Mouse (Mus musculus) hindbrain, embryonic 14.5 days (tissue): ENCODE data around the gene Elmo3. TPM values are rescaled to one million over a fixed set of nuclear protein-coding genes. Genes with fewer than 3 reads are reported as not detected.
A peak's percentile ranks its signal among the peaks of the same experiment; 100 is the strongest.

Source experiments
- ATAC-seq: fragments of 200-750 bp; cut with Nextera tagmentation; 2 replicates; pipeline ENCODE4 v1.8.0; 2017; ENCODE audit warnings: moderate number of reproducible peaks, mild to moderate bottlenecking, moderate TSS enrichment, moderate library complexity; ENCODE audit not compliant: low FRiP score
- DNase-seq: peaks from one replicate; pipeline ENCODE4 v3.0.0-alpha.2; 2015; ENCODE audit warnings: low spot score
- H3K27ac ChIP-seq: fragments of 300-500 bp; sonication (generic); 2 replicates; pipeline ENCODE4 v1.5.1; 2014; ENCODE audit warnings: mild to moderate bottlenecking, moderate library complexity
- H3K27me3 ChIP-seq: fragments of 300-500 bp; sonication (generic); 2 replicates; pipeline ENCODE4 v1.6.1; 2014; ENCODE audit warnings: mild to moderate bottlenecking, low read length, mixed read lengths; ENCODE audit not compliant: control insufficient read depth, insufficient read depth
- H3K36me3 ChIP-seq: fragments of 300-500 bp; sonication (generic); replicated peaks from 2 replicates; pipeline ENCODE4 v1.6.1; 2014; ENCODE audit not compliant: control insufficient read depth, insufficient read depth
- H3K4me1 ChIP-seq: fragments of 300-500 bp; sonication (generic); replicated peaks from 2 replicates; pipeline ENCODE4 v1.6.1; 2014; ENCODE audit warnings: antibody characterized with exemption, low read length, mixed read lengths; ENCODE audit not compliant: control insufficient read depth, insufficient read depth
- H3K4me2 ChIP-seq: fragments of 300-500 bp; sonication (generic); replicated peaks from 2 replicates; pipeline ENCODE4 v1.6.1; 2014; ENCODE audit warnings: mild to moderate bottlenecking, moderate library complexity
- H3K4me3 ChIP-seq: fragments of 300-500 bp; sonication (generic); replicated peaks from 2 replicates; pipeline ENCODE4 v1.5.1; 2014; ENCODE audit warnings: mild to moderate bottlenecking, low read length
- H3K9ac ChIP-seq: fragments of 300-500 bp; sonication (generic); 2 replicates; pipeline ENCODE4 v1.6.1; 2014
- H3K9me3 ChIP-seq: fragments of 300-500 bp; sonication (generic); 2 replicates; pipeline ENCODE4 v1.6.1; 2016; ENCODE audit warnings: low read length; ENCODE audit not compliant: control insufficient read depth
- WGBS: fragments of 180-500 bp; shearing (Covaris S2); extraction: QIAGEN DNeasy Blood & Tissue Kit; methylation state at CpG from one replicate; pipeline ENCODE4 v1.1.7; 2014; 5-methylcytosine and 5-hydroxymethylcytosine counted together
- microRNA counts: library from miRNA; unstranded; fragments of <30 nt; microRNA quantifications from one replicate; lab custom pipeline; 2016
- microRNA-seq: library from miRNA; unstranded; fragments of <30 nt; microRNA quantifications from one replicate; pipeline ENCODE4, GENCODE M21; 2016
- polyA plus RNA-seq: library from polyadenylated mRNA; unstranded; fragments of >200 nt; fragmentation: Nextera tagmentation; extraction: Ambion mirVana; gene quantifications from 2 replicates; pipeline ENCODE4 v1.2.1, GENCODE M21; 2014

The Elmo3 gene
- polyA plus RNA-seq, 1 experiment from 2014 or later, result 1.6 TPM

DNA sequence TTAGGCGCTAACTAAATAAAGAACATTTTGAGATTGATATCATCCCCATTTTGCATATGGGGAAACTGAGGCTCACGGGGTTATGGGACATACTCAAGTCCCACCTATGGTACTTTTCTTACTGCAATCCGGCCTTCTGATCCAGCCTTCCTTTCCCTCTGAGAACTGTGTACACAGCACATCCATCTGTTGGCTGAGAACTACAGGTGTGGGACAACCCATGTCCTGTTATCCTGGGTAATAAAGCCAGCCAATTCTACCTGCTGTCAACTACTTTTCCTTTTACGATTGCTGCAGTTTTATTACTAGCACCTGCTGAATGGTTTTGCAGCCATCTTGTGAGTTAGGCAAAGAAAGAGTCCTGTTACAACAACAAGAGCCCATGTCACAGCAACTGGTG is 49.1 kb downstream of the Elmo3 start:
- Histone ChIP-seq H3K27me3 (no peaks in the 10 kb centered on the region), H3K9ac (no peak overlapping the region), H3K27ac (no peak overlapping the region), H3K36me3 (peaks cover 16% of the 10 kb centered on the region; the same call in 1 of the 2 replicates), H3K4me1 (peaks cover 5% of the 10 kb centered on the region; the same call in 1 of the 2 replicates), H3K4me2 (no peak overlapping the region), H3K4me3 (no peak overlapping the region), H3K9me3 (no peaks in the 10 kb centered on the region)
- WGBS, result 92% methylated on average over 4 of the region's 4 CpGs
- DNase-seq, result no peak
- no peak for ATAC-seq

DNA sequence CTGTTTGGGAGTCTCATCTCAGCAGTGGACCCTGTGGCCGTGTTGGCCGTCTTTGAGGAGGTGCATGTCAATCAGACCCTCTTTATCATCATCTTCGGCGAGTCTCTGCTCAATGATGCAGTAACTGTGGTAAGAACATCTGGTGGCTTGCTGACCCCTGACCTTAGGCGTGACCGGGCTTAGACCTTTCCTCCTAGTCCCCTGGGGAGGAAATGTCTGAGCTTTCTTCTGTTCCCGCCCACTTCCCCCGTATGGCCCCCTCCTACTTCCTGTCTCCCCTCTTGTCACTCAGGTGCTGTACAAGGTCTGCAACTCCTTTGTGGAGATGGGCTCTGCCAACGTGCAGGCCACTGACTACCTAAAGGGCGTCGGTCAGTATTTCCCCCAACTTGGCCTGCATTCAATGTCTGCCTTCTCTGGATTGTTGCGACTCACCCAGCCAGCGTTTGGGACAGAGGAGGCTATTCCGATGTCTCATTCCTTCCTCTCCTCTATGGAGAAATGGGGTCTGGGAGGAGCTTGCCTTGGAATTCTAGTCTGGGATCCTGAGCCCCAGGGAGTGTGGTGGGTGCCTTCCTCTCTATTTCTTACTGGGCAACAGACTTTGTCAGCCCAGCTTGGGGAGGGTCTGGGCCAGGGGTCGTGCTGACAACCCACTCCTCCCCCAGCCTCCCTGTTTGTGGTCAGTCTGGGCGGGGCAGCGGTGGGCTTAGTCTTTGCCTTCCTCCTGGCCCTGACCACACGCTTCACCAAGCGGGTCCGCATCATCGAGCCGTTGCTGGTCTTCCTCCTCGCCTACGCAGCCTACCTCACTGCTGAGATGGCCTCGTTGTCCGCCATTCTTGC is 50.0 kb downstream of the Elmo3 start:
- peaks cover 2% of the 10 kb centered on the region; the same call in 1 of the 2 replicates for H3K4me1 ChIP-seq
- no peak for ATAC-seq
- no peak overlapping the region for H3K27ac ChIP-seq
- H3K4me2 ChIP-seq, result no peak overlapping the region
- H3K9ac ChIP-seq, result no peak overlapping the region
- DNase-seq, result no peak
- peaks cover 16% of the 10 kb centered on the region; the same call in 1 of the 2 replicates for H3K36me3 ChIP-seq
- no peak overlapping the region for H3K4me3 ChIP-seq
- WGBS, result 53% methylated on average over 26 of the region's 26 CpGs
- H3K9me3 ChIP-seq, result no peaks in the 10 kb centered on the region
- H3K27me3 ChIP-seq, result no peaks in the 10 kb centered on the region

DNA sequence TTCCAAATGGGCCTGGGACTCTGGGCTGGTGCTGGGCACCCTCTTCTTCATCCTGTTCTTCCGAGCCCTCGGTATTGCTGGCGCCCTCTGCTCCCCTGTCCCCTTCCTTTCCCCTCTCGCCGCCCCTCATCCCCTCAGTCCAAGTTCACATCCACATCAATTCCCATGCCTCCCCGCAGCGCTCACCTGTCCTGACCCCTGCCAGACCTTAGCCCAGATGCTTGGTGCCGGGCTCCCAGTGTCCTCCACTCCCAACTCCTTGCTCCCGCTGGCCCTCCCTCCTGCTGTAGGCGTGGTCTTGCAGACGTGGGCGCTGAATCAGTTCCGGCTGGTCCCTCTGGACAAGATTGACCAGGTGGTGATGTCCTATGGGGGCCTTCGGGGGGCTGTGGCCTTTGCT is 51.3 kb downstream of the Elmo3 start:
- WGBS, result 83% methylated on average over 13 of the region's 14 CpGs
- ATAC-seq, result no peak
- Histone ChIP-seq H3K4me2 (no peak overlapping the region), H3K4me1 (no peaks in the 10 kb centered on the region), H3K9me3 (no peaks in the 10 kb centered on the region), H3K36me3 (peaks cover 16% of the 10 kb centered on the region; the same call in 1 of the 2 replicates), H3K27me3 (no peaks in the 10 kb centered on the region), H3K9ac (no peak overlapping the region), H3K27ac (no peak overlapping the region), H3K4me3 (no peak overlapping the region)
- DNase-seq, result no peak

DNA sequence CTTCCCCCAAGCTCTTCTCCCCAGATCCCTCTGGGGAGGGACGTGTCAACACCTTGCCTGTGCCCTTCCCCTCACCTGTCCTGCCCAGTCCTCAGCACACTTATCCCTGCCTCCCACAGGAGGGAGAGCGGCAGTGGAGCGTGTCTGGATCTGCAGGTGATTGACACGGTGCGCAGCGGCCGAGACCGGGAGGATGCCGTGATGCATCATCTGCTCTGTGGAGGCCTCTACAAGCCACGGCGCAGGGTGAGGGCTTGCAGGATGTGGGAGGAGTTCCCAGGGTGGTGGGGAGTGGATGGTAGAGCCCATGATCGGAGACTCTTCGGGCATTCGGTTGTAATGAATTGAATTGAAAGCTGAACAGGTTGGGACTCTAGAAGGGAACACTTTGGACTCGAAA is 53.8 kb downstream of the Elmo3 start:
- H3K9ac ChIP-seq, result no peak overlapping the region
- no peak overlapping the region for H3K4me3 ChIP-seq
- ATAC-seq, result no peak
- 68% methylated on average over 15 of the region's 15 CpGs for WGBS
- peaks cover 28% of the 10 kb centered on the region for H3K36me3 ChIP-seq
- no peaks in the 10 kb centered on the region for H3K27me3 ChIP-seq
- no peaks in the 10 kb centered on the region for H3K9me3 ChIP-seq
- H3K27ac ChIP-seq, result no peak overlapping the region
- no peak for DNase-seq
- no peaks in the 10 kb centered on the region for H3K4me1 ChIP-seq
- no peak overlapping the region for H3K4me2 ChIP-seq

DNA sequence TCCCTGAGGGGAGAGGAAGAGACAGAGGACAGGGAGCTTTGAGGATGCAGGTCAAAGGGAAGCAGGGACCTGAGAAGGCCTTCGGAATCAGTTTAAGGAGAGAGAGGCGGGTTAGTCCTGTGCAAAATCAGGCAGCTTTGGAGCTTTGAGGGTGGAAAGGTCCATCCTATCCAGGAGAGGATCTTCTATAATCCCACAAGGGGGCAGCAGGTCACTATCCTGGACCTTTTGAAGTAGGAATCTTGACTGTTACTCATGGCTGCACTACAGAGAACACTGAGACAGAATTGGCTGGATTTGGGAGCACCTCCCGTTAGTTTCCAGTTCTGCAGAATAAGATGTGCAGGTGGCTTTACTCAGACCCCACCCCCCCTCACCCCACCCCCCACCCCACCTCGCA is 54.2 kb downstream of the Elmo3 start:
- WGBS, result 49% methylated on average over 4 of the region's 4 CpGs
- peak; percentile 62 for DNase-seq
- no peak overlapping the region for H3K9ac ChIP-seq

More for the DNA sequence above, 54.2 kb downstream of the Elmo3 start:
- Histone ChIP-seq H3K9me3 (no peaks in the 10 kb centered on the region), H3K4me2 (no peak overlapping the region), H3K27ac (no peak overlapping the region), H3K27me3 (no peaks in the 10 kb centered on the region), H3K36me3 (peaks cover 33% of the 10 kb centered on the region), H3K4me1 (no peaks in the 10 kb centered on the region), H3K4me3 (no peak overlapping the region)
- no peak for ATAC-seq

MicroRNAs encoded within 50 kb of the gene (microRNA counts, 519-probe panel; counts per million panel counts)
- 4,013 counts per million, percentile 28 among the panel's probes with 10 or more counts for microRNA mmu-miR-328 (lab: Ali Mortazavi, UCI)

Small RNAs within 50 kb of the gene (microRNA-seq; reads per million reads assigned to microRNA genes)
- not detected for gene Gm27320
- 351 reads per million, percentile 67 among the genes with 10 or more reads in this experiment for gene Mir328

Other genes with a start within 250 kb of the Elmo3 start
- gene Ces3b, start 221.8 kb upstream of the Elmo3 start, polyA plus RNA-seq, result not detected in 2 replicates
- gene Ces4a, start 173.8 kb upstream of the Elmo3 start, polyA plus RNA-seq, result 0.08 TPM in 1 of 2 replicates, not detected in the other
- gene Cbfb, start 134.9 kb upstream of the Elmo3 start, polyA plus RNA-seq, result 34.1 and 41.7 TPM in 2 replicates
- 33.1 and 38.1 TPM in 2 replicates for gene D230025D16Rik, start 80.5 kb upstream of the Elmo3 start, polyA plus RNA-seq
- 8.7 and 11.5 TPM in 2 replicates for gene B3gnt9, start 50.4 kb upstream of the Elmo3 start, polyA plus RNA-seq
- 15.2 and 17.4 TPM in 2 replicates for gene Tradd, start 41.0 kb upstream of the Elmo3 start, polyA plus RNA-seq
- gene Fbxl8, start 41.0 kb upstream of the Elmo3 start, polyA plus RNA-seq, result 1.2 and 2.0 TPM in 2 replicates
- 0.63 and 0.79 TPM in 2 replicates for gene Hsf4, start 35.8 kb upstream of the Elmo3 start, polyA plus RNA-seq
- 4.0 and 4.3 TPM in 2 replicates for gene Nol3, start 29.5 kb upstream of the Elmo3 start, polyA plus RNA-seq
- 101 and 120 TPM in 2 replicates for gene 4931428F04Rik, start 15.7 kb upstream of the Elmo3 start, polyA plus RNA-seq
- gene Exoc3l, start 9.5 kb upstream of the Elmo3 start, polyA plus RNA-seq, result 9.5 and 12.2 TPM in 2 replicates
- 43.5 and 48.2 TPM in 2 replicates for gene E2f4, start 7.9 kb upstream of the Elmo3 start, polyA plus RNA-seq
- gene Lrrc29, start 20.7 kb downstream of the Elmo3 start, polyA plus RNA-seq, result 0.46 and 0.92 TPM in 2 replicates
- 141 and 147 TPM in 2 replicates for gene Tmem208, start 20.8 kb downstream of the Elmo3 start, polyA plus RNA-seq
- gene Fhod1, start 42.4 kb downstream of the Elmo3 start, polyA plus RNA-seq, result 0.58 and 0.70 TPM in 2 replicates
- 11.4 and 12.1 TPM in 2 replicates for gene Slc9a5, start 43.2 kb downstream of the Elmo3 start, polyA plus RNA-seq
- 1.8 and 2.6 TPM in 2 replicates for gene Plekhg4, start 67.7 kb downstream of the Elmo3 start, polyA plus RNA-seq
- 0.10 TPM in 1 of 2 replicates, not detected in the other for gene Kctd19, start 107.9 kb downstream of the Elmo3 start, polyA plus RNA-seq
- 0.44 and 0.78 TPM in 2 replicates for gene Lrrc36, start 108.0 kb downstream of the Elmo3 start, polyA plus RNA-seq
- gene Tppp3, start 165.9 kb downstream of the Elmo3 start, polyA plus RNA-seq, result 204 and 207 TPM in 2 replicates
- 32.7 and 33.1 TPM in 2 replicates for gene Zdhhc1, start 191.3 kb downstream of the Elmo3 start, polyA plus RNA-seq
- 6.1 and 7.0 TPM in 2 replicates for gene Hsd11b2, start 213.2 kb downstream of the Elmo3 start, polyA plus RNA-seq